Mouse (Mus musculus) layer of hippocampus, adult 18-20 months (tissue): Measurements from ENCODE around the gene Rrm1. TPM values are rescaled to one million over a fixed set of nuclear protein-coding genes. Genes with fewer than 3 reads are reported as not detected.

Experiments used
- DNase-seq, 2 experiments: peaks; one replicate each; pipeline ENCODE4 v3.0.0; 2022; ENCODE audit warnings: low spot score in 2 of 2
- total RNA-seq, 2 experiments: library from RNA; stranded (reverse); gene quantifications; 2 replicates each; pipeline ENCODE4 v1.2.3; 2021

Gene Rrm1
- total RNA-seq, 2 experiments from 2014 or later: 9.4 to 11.4 TPM

GRCm38 (mm10) chr7:102517051-102517335 lies 75.5 kb downstream of the Rrm1 start:
- peak in 1 of 2 experiments; percentile 19 for DNase-seq

Other genes starting within 250 kb of the Rrm1 start
- 10 to 100 TPM; 41.3 to 43.9 TPM for gene Nup98, start 231.5 kb upstream of the Rrm1 start, total RNA-seq
- gene Pgap2, start 231.5 kb upstream of the Rrm1 start, total RNA-seq: 10 to 100 TPM; 27.8 to 29.5 TPM
- 10 to 100 TPM; 27.8 to 32.9 TPM for gene Rhog, start 185.6 kb upstream of the Rrm1 start, total RNA-seq
- gene Stim1, start 173.9 kb upstream of the Rrm1 start, total RNA-seq: 10 to 100 TPM; 66.7 to 71.6 TPM
- not detected for gene Olfr543, start 40.0 kb downstream of the Rrm1 start, total RNA-seq
- gene Olfr544, start 46.6 kb downstream of the Rrm1 start, total RNA-seq: not detected
- not detected for gene Olfr545, start 57.9 kb downstream of the Rrm1 start, total RNA-seq
- not detected for gene Olfr547, start 93.1 kb downstream of the Rrm1 start, total RNA-seq
- not detected for gene Olfr548-ps1, start 99.2 kb downstream of the Rrm1 start, total RNA-seq
- gene Olfr549, start 108.2 kb downstream of the Rrm1 start, total RNA-seq: not detected
- 1 to 10 TPM; 3.3 to 4.0 TPM for gene Trim21, start 123.8 kb downstream of the Rrm1 start, total RNA-seq
- 1 to 10 TPM; 2.4 to 2.8 TPM for gene Olfr550, start 129.7 kb downstream of the Rrm1 start, total RNA-seq
- not detected for gene Olfr551, start 150.2 kb downstream of the Rrm1 start, total RNA-seq
- under 1 TPM; 0.07 to 0.08 TPM for gene Olfr552, start 156.1 kb downstream of the Rrm1 start, total RNA-seq
- gene Olfr553, start 176.5 kb downstream of the Rrm1 start, total RNA-seq: not detected
- under 1 TPM in 1 of 2 experiments, not detected in 1; 0.23 TPM for gene Olfr554, start 196.7 kb downstream of the Rrm1 start, total RNA-seq
- gene Olfr555, start 217.1 kb downstream of the Rrm1 start, total RNA-seq: not detected
- not detected for gene Olfr556, start 223.2 kb downstream of the Rrm1 start, total RNA-seq
- 1 to 10 TPM; 5.2 to 6.4 TPM for gene Trim68, start 245.6 kb downstream of the Rrm1 start, total RNA-seq